Mouse (Mus musculus): Measurements from ENCODE around the gene Ankrd9.

- peak; percentile 85 for TF ChIP-seq CTCF (IDR thresholded peaks at IDR 0.05; ENCODE audit: extremely low read depth, insufficient read depth, insufficient read length, insufficient replicate concordance)
- no peak for TF ChIP-seq POLR2A (IDR thresholded peaks at IDR 0.05; ENCODE audit: low read depth, low read length)
Observed at GRCm38 (mm10) chr12:110935983-110936620, 42.7 kb downstream of the Ankrd9 start.

Data from spleen, adult 2 months (tissue).